ENCODE assay signal across 11 mouse cellular contexts in genomic region chr10:85221771-85222050, GRCm38 (mm10). TPM values are rescaled to one million over a fixed set of nuclear protein-coding genes. Genes with fewer than 3 reads are reported as not detected.
DNase-seq lines count a peak whose midpoint lies in the region; ATAC-seq and TF ChIP-seq lines count a peak whose summit lies in the region.
"Had no signal": no experiment of that assay in that cellular context is flagged by ENCODE, and none has a peak within 500 bp of the region (broad histone marks: within the 10 kb centered on the region; RNA-seq: fewer than 3 reads in every experiment).

No protein-coding gene starts in this region.

- 79% methylated on average over 6 of the region's 6 CpGs for WGBS in forebrain, postnatal 0 days
- WGBS in forebrain, embryonic 10.5 days: 88% methylated on average over 6 of the region's 6 CpGs
- WGBS in lung, embryonic 14.5 days: 81% methylated on average over 6 of the region's 6 CpGs

- no peak for DNase-seq in forebrain, postnatal 0 days
- no peak for DNase-seq in forebrain, embryonic 10.5 days (ENCODE audit: extremely low spot score, low spot score)
- DNase-seq in lung, embryonic 14.5 days: no peak
- DNase-seq in lung, postnatal 14 days: no peak
- DNase-seq in cerebellum, adult 8-10 months: peak; percentile 42
- peak; percentile 4 for DNase-seq in layer of hippocampus, adult 9-11 months
- DNase-seq in urinary bladder, adult 18-20 months (ENCODE audit: low spot score in 2 of 2): no peak
- no peak for DNase-seq in thymus, postnatal 36 days
- DNase-seq: liver, embryonic 13.5 days; thymus, adult 18-20 months had no signal

- no peaks in the 10 kb centered on the region; the same call in 1 of the 2 replicates for H3K27me3 ChIP-seq in forebrain, postnatal 0 days (ENCODE audit: insufficient read depth, low read length)
- H3K27me3 ChIP-seq in forebrain, embryonic 10.5 days (ENCODE audit: poor library complexity, severe bottlenecking): peaks cover 5% of the 10 kb centered on the region; the same call in 1 of the 2 replicates
- no peaks in the 10 kb centered on the region; the same call in 1 of the 2 replicates for H3K27me3 ChIP-seq in lung, embryonic 14.5 days (ENCODE audit: insufficient read depth, low read length)
- H3K27me3 ChIP-seq: liver, embryonic 13.5 days had no signal

- H3K9ac ChIP-seq in forebrain, postnatal 0 days: no peak overlapping the region
- H3K9ac ChIP-seq in lung, embryonic 14.5 days: no peak overlapping the region
- H3K9ac ChIP-seq: liver, embryonic 13.5 days had no signal

- 0 out of 2 replicates have a peak, but pooled peaks have one; percentile 11 for TF ChIP-seq CTCF in forebrain, postnatal 0 days (IDR thresholded peaks at IDR 0.05; ENCODE audit: low read depth)
- no peak for TF ChIP-seq CTCF in lung, embryonic 14.5 days (IDR thresholded peaks at IDR 0.05; ENCODE audit: low read depth)

- H3K9me3 ChIP-seq in forebrain, postnatal 0 days (ENCODE audit: low read length): no peaks in the 10 kb centered on the region
- no peaks in the 10 kb centered on the region for H3K9me3 ChIP-seq in forebrain, embryonic 10.5 days
- no peaks in the 10 kb centered on the region for H3K9me3 ChIP-seq in lung, embryonic 14.5 days (ENCODE audit: low read depth, low read length)
- H3K9me3 ChIP-seq: liver, embryonic 13.5 days had no signal

- H3K4me3 ChIP-seq in forebrain, postnatal 0 days (ENCODE audit: low read depth, low read length): no peak overlapping the region
- H3K4me3 ChIP-seq in forebrain, embryonic 10.5 days: no peak overlapping the region
- H3K4me3 ChIP-seq in lung, embryonic 14.5 days (ENCODE audit: low read depth, low read length): no peak overlapping the region
- H3K4me3 ChIP-seq: liver, embryonic 13.5 days had no signal

- no peaks in the 10 kb centered on the region for H3K36me3 ChIP-seq in forebrain, postnatal 0 days (ENCODE audit: insufficient read depth)
- no peaks in the 10 kb centered on the region for H3K36me3 ChIP-seq in forebrain, embryonic 10.5 days (replicated peaks)
- H3K36me3 ChIP-seq in lung, embryonic 14.5 days (ENCODE audit: insufficient read depth): no peaks in the 10 kb centered on the region
- H3K36me3 ChIP-seq: liver, embryonic 13.5 days had no signal

- peak overlapping the region; percentile 36; the same call in 1 of the 2 replicates for H3K4me2 ChIP-seq in forebrain, postnatal 0 days (ENCODE audit: low read depth)
- peak overlapping the region; percentile 43 for H3K4me2 ChIP-seq in lung, embryonic 14.5 days
- H3K4me2 ChIP-seq: liver, embryonic 13.5 days had no signal

- peak overlapping the region; percentile 57; the same call in 1 of the 2 replicates for H3K27ac ChIP-seq in forebrain, postnatal 0 days (ENCODE audit: low read depth, low read length)
- no peak overlapping the region for H3K27ac ChIP-seq in forebrain, embryonic 10.5 days
- H3K27ac ChIP-seq in lung, embryonic 14.5 days (ENCODE audit: low read depth): no peak overlapping the region
- H3K27ac ChIP-seq: liver, embryonic 13.5 days had no signal

- no peaks in the 10 kb centered on the region for H3K4me1 ChIP-seq in forebrain, postnatal 0 days (ENCODE audit: insufficient read depth)
- H3K4me1 ChIP-seq in forebrain, embryonic 10.5 days: no peaks in the 10 kb centered on the region; the same call in 1 of the 2 replicates
- no peaks in the 10 kb centered on the region for H3K4me1 ChIP-seq in lung, embryonic 14.5 days (ENCODE audit: insufficient read depth)
- H3K4me1 ChIP-seq: liver, embryonic 13.5 days had no signal

- ATAC-seq in forebrain, postnatal 0 days: peak; percentile 38
- no peak for ATAC-seq in lung, embryonic 14.5 days (ENCODE audit: insufficient read depth)
- ATAC-seq: intestine, embryonic 16.5 days had no signal

RNA-seq across cellular contexts. Expression of gene Cry1, which starts 36.8 kb away (rescaled TPM):
- 22.7 and 24.3 TPM in 2 replicates for total RNA-seq in forebrain, postnatal 0 days (2014; rRNA removed)
- polyA plus RNA-seq in forebrain, postnatal 0 days (2015; fragmentation: Nextera tagmentation; extraction: Ambion mirVana): 23.3 and 29.7 TPM in 2 replicates
- polyA plus RNA-seq in forebrain, embryonic 10.5 days (2016; fragmentation: Nextera tagmentation; extraction: Ambion mirVana): 30.7 and 31.4 TPM in 2 replicates
- polyA plus RNA-seq in lung, embryonic 14.5 days (2014; fragmentation: Nextera tagmentation; extraction: Ambion mirVana): 32.4 and 34.6 TPM in 2 replicates

Comparison
In these comparisons a context has a peak if more than half of its experiments do, and no peak if none do; other contexts are left out.
1. DNase-seq: peak in cerebellum, adult 8-10 months (single experiment) and layer of hippocampus, adult 9-11 months (single experiment); none in forebrain, postnatal 0 days (single experiment), forebrain, embryonic 10.5 days (single experiment), lung, embryonic 14.5 days (single experiment), lung, postnatal 14 days (single experiment), urinary bladder, adult 18-20 months (0 of 2) and thymus, postnatal 36 days (0 of 2).